Mouse (Mus musculus) lung, postnatal 10 days (tissue): ENCODE results near the gene 4931409K22Rik.

Source experiments
- DNase-seq: peaks from one replicate; pipeline ENCODE4 v3.0.0; 2021

The 4931409K22Rik gene

GRCm38 (mm10) chr5:24495019-24495418 is 61.6 kb downstream of the 4931409K22Rik start:
- no peak for DNase-seq
